Mouse (Mus musculus): ENCODE data around the gene Zfp286.

DNA sequence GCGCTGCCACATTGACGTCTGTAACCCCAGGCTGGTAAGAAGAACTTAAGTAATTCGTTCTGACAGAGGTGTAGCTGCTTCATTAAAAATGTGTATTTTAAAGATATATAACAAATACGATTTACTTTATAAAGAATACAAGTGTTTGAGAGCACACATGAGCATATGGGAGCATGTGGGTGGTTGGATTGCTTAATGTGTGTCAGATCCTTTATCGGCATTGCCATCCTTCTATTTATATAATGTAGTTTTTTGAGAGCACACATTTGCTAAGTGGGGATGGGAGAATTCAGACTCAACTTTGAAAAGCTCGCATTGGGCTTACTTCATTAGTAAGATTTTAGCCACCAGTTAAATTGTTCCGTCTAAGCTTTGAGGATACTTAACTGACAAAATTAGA lies 12.8 kb downstream of the Zfp286 start:
- TF ChIP-seq CTCF (conservative IDR thresholded peaks at IDR 0.05; ENCODE audit: low read length) (no peak), POU5F1 (IDR thresholded peaks at IDR 0.05; ENCODE audit: borderline replicate concordance, low read length) (no peak)

All from E14TG2a.4 (cell line).